Mouse (Mus musculus): ENCODE data around the gene Adap1. TPM values are rescaled to one million over a fixed set of nuclear protein-coding genes. Genes with fewer than 3 reads are reported as not detected.

Gene Adap1
- polyA plus RNA-seq, 1 experiment from 2014 or later, result 115 TPM

DNA sequence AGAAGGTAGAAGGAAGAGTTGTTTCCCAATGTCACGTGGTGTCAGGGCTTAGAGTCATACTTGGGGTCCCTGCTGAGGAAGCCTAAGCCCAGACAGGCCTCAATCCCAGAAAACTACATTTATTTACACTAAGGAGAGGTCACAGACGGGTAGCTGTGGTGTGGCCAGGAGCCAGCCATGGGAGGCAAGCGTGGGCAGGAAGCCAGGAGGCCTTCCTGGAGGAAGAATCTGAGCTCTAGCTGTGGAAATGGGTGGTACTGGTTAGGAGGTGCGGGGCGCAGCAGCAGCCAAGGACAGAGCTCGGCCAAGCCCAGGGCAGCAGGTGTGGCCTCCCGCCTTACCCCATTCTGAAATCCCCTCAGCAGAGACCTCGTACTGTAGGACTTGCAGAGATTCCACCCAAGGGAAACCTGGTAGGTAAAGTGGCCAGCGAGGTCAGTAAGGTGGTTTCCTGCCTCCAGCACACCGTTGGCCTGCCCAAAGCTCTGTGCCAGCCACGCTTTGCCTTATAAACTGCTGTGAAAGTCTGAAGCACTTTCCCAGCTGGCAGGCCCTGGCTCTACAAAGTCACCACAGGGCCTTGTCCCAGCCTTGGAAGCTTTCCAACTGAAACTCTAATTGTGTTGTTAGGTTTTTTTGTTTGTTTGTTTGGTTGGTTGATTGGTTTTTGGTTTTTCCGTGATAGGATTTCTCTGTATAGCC is 10.3 kb downstream of the Adap1 start:
- ATAC-seq (replicated peaks), result no peak
- Histone ChIP-seq H3K4me2 (no peak overlapping the region), H3K9ac (no peak overlapping the region), H3K4me1 (no peaks in the 10 kb centered on the region), H3K36me3 (replicated peaks) (no peaks in the 10 kb centered on the region), H3K9me3 (no peaks in the 10 kb centered on the region), H3K27me3 (replicated peaks) (no peaks in the 10 kb centered on the region), H3K27ac (no peak overlapping the region), H3K4me3 (no peak overlapping the region)
- 81% methylated on average over 12 of the region's 12 CpGs for WGBS

DNA sequence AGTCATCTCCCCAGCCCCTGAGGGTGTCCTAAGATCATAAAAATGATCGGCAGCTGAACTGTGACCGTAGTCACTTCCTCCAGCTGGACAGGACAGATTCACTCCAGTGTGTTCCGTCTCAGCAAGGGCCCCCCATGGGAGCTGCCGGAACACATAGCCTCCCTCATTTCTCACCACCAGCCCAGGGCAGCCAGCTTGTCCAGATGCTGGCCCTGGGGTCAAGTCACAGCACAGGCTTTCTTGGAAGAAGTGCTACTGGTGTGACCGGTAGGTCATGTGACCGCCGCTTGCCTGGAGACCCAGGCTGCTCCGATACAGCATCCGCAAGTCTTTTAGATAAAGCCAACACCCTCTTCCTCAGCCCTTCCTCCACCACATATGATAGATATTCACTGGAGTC is 11.9 kb downstream of the Adap1 start:
- Histone ChIP-seq H3K4me1 (no peaks in the 10 kb centered on the region), H3K36me3 (replicated peaks) (no peaks in the 10 kb centered on the region), H3K4me2 (no peak overlapping the region), H3K4me3 (no peak overlapping the region), H3K27ac (no peak overlapping the region), H3K9me3 (no peaks in the 10 kb centered on the region), H3K27me3 (replicated peaks) (no peaks in the 10 kb centered on the region), H3K9ac (no peak overlapping the region)
- ATAC-seq (replicated peaks), result no peak
- 88% methylated on average over 9 of the region's 9 CpGs for WGBS

DNA sequence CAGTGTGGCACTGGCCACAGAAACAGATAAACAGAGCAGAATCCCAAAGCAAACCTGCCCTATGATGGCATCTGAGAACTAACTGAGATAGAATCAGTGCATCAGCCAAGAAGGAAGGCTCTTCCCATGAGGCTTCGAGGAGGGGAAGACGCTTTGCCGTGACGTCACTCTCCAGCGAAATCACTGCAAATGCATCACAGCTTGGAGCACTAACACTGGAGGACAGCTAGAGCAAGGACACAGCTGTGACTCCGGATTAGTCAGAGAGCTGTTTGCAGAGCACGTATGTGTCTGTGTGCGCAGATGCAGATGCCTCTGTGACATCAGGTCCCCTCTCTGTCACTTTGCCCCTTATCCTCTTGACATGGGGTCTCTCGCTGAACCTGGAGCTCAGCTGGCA is 13.6 kb downstream of the Adap1 start:
- Histone ChIP-seq H3K4me3 (no peak overlapping the region), H3K27ac (no peak overlapping the region), H3K4me1 (no peaks in the 10 kb centered on the region), H3K36me3 (replicated peaks) (no peaks in the 10 kb centered on the region), H3K9me3 (no peaks in the 10 kb centered on the region), H3K4me2 (no peak overlapping the region), H3K27me3 (replicated peaks) (no peaks in the 10 kb centered on the region), H3K9ac (no peak overlapping the region)
- WGBS, result 89% methylated on average over 9 of the region's 9 CpGs
- no peak for ATAC-seq (replicated peaks)

DNA sequence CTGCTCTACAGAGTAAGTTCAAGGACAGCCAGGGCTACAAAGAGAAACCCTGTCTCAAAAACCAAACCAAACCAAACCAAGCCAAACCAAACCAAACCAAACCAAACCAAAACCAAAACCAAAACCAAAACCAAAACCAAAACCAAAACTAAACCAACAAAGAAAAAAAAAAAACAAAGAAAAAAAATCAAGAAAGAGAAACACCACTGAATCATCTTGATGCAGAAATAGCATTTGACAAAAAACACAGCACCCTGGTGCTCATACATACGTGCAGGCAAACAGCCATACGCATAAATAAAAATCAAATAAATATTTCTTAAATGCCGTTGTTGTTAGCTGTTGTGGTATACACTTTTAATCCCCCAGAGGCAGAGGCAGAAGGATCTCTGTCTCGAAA is 14.9 kb downstream of the Adap1 start:
- no peaks in the 10 kb centered on the region for H3K27me3 ChIP-seq (replicated peaks)
- no peaks in the 10 kb centered on the region for H3K9me3 ChIP-seq
- no peak overlapping the region for H3K27ac ChIP-seq
- H3K9ac ChIP-seq, result no peak overlapping the region
- no peak overlapping the region for H3K4me3 ChIP-seq
- H3K4me2 ChIP-seq, result no peak overlapping the region
- ATAC-seq (replicated peaks), result no peak
- WGBS, result 85% methylated on average over 4 of the region's 4 CpGs
- H3K4me1 ChIP-seq, result no peaks in the 10 kb centered on the region
- no peaks in the 10 kb centered on the region for H3K36me3 ChIP-seq (replicated peaks)

DNA sequence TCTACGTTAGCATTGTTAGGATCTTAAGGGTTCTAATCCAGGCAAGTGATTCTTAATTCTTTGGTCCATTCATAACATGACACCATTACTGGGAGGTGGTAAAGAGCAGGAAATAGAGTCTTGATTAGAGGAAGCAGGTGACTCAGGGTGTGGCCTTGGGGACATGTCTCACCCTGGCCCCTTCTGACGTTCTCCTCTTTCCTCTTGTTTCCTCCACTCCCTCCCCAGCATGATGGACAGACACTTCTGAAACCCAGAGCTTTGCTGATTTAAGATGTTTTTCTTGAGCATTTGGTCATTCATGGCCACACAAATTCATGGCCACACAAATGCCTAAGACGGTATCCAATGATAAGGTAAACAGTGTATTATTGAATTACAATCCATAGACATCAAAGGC is 15.5 kb downstream of the Adap1 start:
- no peak for ATAC-seq (replicated peaks)

DNA sequence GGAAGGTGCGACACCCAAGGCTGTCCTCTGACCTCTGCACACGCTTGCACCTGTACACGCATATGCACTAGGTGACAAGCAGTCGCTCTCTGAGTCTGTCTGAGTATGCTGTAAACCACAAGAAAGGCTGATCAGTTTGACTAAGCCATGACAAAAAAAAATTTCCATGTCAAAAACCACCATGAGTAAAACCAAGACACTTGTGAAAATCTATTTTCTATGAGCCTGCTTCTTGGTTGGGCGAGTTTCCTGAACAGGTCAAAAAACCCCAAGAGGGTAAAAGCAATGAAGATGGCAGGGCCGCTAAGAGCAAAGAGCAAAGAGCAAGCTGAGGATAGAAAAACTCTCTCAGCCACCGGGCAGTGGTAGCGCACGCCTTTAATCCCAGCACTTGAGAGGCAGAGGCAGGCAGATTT is 21.8 kb downstream of the Adap1 start:
- no peak overlapping the region for H3K27ac ChIP-seq
- H3K4me1 ChIP-seq, result no peaks in the 10 kb centered on the region
- no peak for ATAC-seq (replicated peaks)
- no peaks in the 10 kb centered on the region for H3K9me3 ChIP-seq
- H3K9ac ChIP-seq, result no peak overlapping the region
- H3K27me3 ChIP-seq (replicated peaks), result no peaks in the 10 kb centered on the region
- H3K36me3 ChIP-seq (replicated peaks), result no peaks in the 10 kb centered on the region
- no peak overlapping the region for H3K4me3 ChIP-seq
- 91% methylated on average over 9 of the region's 9 CpGs for WGBS
- H3K4me2 ChIP-seq, result no peak overlapping the region

More for the DNA sequence above, 15.5 kb downstream of the Adap1 start:
- WGBS, result 93% methylated on average over 3 of the region's 3 CpGs
- Histone ChIP-seq H3K4me3 (no peak overlapping the region), H3K9me3 (no peaks in the 10 kb centered on the region), H3K27ac (no peak overlapping the region), H3K27me3 (replicated peaks) (no peaks in the 10 kb centered on the region), H3K9ac (no peak overlapping the region), H3K36me3 (replicated peaks) (no peaks in the 10 kb centered on the region), H3K4me2 (no peak overlapping the region), H3K4me1 (no peaks in the 10 kb centered on the region)

DNA sequence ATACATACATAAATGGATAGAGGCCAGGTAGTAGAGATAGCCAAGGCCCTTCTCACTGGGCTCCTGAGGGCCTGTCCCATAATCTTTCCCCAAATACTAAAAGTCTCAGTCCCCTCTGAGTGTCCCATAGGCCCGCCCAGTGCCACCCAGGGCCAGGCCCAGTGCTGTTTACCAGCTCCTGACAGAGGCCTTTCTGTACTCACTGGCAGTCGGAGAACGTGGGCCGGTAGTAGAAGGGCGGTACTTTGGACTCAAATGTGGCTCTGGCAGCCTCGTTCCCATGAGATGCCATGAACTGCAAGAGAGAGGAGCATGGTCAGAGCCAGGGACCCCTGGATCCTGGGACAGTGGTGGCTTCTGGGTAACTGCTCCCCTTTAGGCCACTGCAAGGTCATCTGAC is 23.3 kb downstream of the Adap1 start:
- Histone ChIP-seq H3K4me2 (no peak overlapping the region), H3K4me1 (no peaks in the 10 kb centered on the region), H3K36me3 (replicated peaks) (no peaks in the 10 kb centered on the region), H3K27me3 (replicated peaks) (no peaks in the 10 kb centered on the region), H3K27ac (no peak overlapping the region), H3K9me3 (no peaks in the 10 kb centered on the region), H3K4me3 (no peak overlapping the region), H3K9ac (no peak overlapping the region)
- WGBS, result 93% methylated on average over 6 of the region's 6 CpGs
- no peak for ATAC-seq (replicated peaks)

DNA sequence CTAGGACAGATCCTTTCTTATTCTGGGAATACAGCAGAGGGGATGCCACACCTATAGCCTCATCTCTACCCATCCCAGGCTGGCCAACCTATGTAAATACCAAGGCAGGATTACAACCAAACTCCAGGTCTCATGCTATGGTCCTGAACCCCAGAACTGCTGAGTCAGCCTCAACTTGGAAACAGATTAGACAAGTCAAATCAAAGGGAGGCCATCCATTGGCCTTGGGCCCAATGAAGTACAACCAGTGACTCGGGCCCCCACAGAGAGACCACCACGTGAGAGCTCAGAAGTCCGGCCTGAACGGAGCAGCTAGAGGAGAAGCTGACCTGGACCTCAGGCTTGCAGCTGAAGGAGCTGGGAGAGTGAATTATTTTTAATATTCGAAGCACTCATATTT is 27.7 kb downstream of the Adap1 start:
- Histone ChIP-seq H3K36me3 (replicated peaks) (0 out of 2 replicates have a peak, but pooled peaks cover 2% of the 10 kb centered on the region), H3K27me3 (replicated peaks) (no peaks in the 10 kb centered on the region), H3K4me2 (no peak overlapping the region), H3K4me1 (no peaks in the 10 kb centered on the region), H3K27ac (no peak overlapping the region), H3K9ac (no peak overlapping the region), H3K4me3 (no peak overlapping the region), H3K9me3 (no peaks in the 10 kb centered on the region)
- ATAC-seq (replicated peaks), result no peak
- 73% methylated on average over 5 of the region's 5 CpGs for WGBS

DNA sequence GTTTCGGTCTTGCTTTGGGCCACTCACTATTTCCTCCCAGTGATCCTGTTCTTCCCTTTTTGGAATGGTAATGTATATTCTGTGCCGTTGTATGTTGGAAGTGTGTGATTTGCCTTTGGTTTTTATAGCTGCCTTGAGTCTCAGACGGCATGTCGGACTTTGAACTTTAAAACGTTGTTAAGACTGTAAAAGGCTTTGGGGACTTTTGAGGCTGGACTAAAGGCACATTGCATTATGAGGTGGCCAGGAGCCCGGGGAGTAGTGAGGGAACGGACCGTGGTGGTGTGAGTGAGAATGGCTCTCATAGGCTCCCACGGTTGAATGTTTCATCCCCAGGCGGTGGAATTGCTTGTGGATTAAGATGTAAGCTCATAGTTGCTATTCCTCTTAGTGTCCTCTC is 28.3 kb downstream of the Adap1 start:
- Histone ChIP-seq H3K9ac (no peak overlapping the region), H3K27ac (no peak overlapping the region), H3K4me2 (no peak overlapping the region), H3K4me1 (no peaks in the 10 kb centered on the region), H3K4me3 (no peak overlapping the region), H3K27me3 (replicated peaks) (no peaks in the 10 kb centered on the region), H3K9me3 (no peaks in the 10 kb centered on the region), H3K36me3 (replicated peaks) (0 out of 2 replicates have a peak, but pooled peaks cover 2% of the 10 kb centered on the region)
- no peak for ATAC-seq (replicated peaks)
- WGBS, result 82% methylated on average over 10 of the region's 10 CpGs

DNA sequence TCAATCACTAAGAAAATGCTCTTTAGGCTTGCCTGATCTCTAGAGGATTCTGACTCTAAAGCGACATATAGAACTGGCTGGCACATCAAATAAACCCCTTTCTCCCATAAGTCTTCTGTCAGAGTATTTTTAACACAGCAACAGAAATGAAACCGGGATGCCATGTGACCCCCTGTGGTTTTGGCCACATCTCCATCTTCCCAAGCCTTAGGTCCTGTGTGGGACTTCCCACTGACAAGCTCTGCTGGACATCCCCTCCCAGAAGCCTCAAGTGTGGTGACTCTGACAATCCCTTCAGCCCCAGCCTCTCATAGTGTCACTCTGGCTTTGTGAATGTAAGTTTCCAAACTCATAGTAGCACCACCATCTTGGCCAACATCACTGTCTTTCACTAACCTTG is 31.3 kb downstream of the Adap1 start:
- Histone ChIP-seq H3K4me1 (no peaks in the 10 kb centered on the region), H3K4me2 (no peak overlapping the region), H3K4me3 (no peak overlapping the region), H3K36me3 (replicated peaks) (0 out of 2 replicates have a peak, but pooled peaks cover 2% of the 10 kb centered on the region), H3K27ac (no peak overlapping the region), H3K9me3 (no peaks in the 10 kb centered on the region), H3K9ac (no peak overlapping the region), H3K27me3 (replicated peaks) (no peaks in the 10 kb centered on the region)
- no peak for ATAC-seq (replicated peaks)
- 79% methylated on average over 2 of the region's 2 CpGs for WGBS

DNA sequence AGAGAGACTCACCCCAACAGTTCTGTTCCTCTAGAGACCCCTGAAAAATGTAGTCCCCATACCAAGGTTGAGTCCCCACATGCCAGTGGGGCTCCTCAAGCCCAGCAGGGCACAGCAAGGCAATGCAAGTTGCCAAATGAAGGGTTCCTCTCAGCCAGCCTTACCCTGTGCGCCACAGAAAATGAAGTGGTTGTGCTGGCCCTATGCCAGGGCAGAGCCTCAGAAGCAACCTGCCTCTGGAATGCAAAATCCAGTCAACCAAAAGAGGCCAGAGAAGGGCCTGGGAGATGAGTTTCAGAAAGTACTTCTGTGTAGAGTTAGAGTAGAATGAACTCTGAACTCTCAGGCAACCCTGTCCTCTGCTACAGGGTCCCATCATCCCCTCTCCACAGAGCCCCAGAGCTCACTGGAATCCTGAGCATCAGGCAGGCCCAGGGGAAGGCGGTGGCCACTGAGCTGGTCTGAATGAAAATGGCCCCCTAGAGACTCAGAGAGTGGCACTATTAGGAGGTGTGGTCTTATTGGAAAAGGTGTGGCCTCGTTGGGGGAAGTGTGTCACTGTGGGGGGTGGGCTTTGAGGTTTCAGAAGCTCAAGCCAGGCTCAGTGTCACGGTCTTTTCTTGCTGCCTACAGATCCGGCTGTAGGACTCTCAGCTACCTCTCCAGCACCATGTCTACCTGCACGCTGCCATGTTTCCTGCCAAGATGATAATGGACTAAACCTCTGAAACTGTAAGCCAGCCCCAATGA is 33.4 kb downstream of the Adap1 start:
- Histone ChIP-seq H3K9ac (no peak overlapping the region), H3K9me3 (no peaks in the 10 kb centered on the region), H3K4me1 (no peaks in the 10 kb centered on the region), H3K4me3 (no peak overlapping the region), H3K27ac (no peak overlapping the region), H3K27me3 (replicated peaks) (no peaks in the 10 kb centered on the region), H3K4me2 (no peak overlapping the region), H3K36me3 (replicated peaks) (0 out of 2 replicates have a peak, but pooled peaks cover 2% of the 10 kb centered on the region)
- WGBS, result 68% methylated on average over 6 of the region's 6 CpGs
- ATAC-seq (replicated peaks), result no peak

DNA sequence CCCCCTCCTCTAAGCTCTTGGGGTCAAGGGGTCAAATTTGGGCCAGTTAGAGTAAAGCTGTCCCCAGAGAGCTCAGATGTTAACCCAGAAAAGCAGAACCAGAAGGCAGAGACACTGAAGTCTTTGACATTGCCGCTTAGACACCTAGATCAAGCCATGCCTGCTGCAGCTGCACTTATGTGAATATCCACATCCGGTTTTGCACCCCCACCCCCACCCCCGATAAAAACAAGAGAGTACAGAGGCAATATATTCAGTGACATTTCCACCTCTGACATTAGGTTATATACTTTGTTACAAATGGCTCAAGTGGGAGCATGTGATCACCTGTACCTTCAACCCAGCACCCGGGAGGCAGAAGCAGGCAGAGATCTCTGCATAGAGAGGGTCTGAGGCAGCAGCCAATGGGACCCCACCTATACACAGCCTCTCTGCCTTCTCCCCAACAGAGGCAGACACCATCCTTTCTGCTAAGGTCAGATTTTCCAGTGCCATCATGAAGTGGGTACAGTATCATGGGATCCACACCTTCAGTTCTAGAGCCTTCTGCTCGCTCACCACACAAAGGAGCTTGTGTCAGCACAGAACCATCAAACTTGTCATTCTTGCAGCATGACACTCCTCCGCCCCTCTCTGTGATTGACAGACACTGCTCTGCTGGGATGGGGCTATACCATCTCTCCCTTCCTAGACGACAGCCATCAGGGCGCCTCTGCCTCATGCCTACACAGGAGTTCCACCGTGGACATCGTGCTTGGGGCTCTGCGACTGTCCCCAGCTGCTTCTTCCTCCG is 34.8 kb downstream of the Adap1 start:
- ATAC-seq (replicated peaks), result no peak
- Histone ChIP-seq H3K27ac (no peak overlapping the region), H3K9ac (no peak overlapping the region), H3K9me3 (no peaks in the 10 kb centered on the region), H3K36me3 (replicated peaks) (0 out of 2 replicates have a peak, but pooled peaks cover 2% of the 10 kb centered on the region), H3K4me3 (no peak overlapping the region), H3K4me2 (no peak overlapping the region), H3K27me3 (replicated peaks) (no peaks in the 10 kb centered on the region), H3K4me1 (no peaks in the 10 kb centered on the region)
- 89% methylated on average over 12 of the region's 12 CpGs for WGBS

Measured in midbrain, embryonic 15.5 days (tissue).